Mouse (Mus musculus) thymus, adult 2 months (tissue): ENCODE measurements around the gene Sugct.

Experiments used
- CTCF ChIP-seq: fragments of 200-500 bp; IDR thresholded peaks from 2 replicates; pipeline ENCODE4 v1.5.1; 2012; ENCODE audit warnings: mild to moderate bottlenecking, control low read depth, low read length, moderate library complexity, borderline replicate concordance; ENCODE audit not compliant: control insufficient read depth, poor library complexity, insufficient read depth; ENCODE audit errors: extremely low read depth
- POLR2A ChIP-seq: fragments of 200-500 bp; IDR thresholded peaks from 2 replicates; pipeline ENCODE4 v1.6.1; 2012; ENCODE audit warnings: mild to moderate bottlenecking, low read length, control low read depth, moderate library complexity; ENCODE audit not compliant: control insufficient read depth, poor library complexity, insufficient read depth; ENCODE audit errors: extremely low read depth

DNA sequence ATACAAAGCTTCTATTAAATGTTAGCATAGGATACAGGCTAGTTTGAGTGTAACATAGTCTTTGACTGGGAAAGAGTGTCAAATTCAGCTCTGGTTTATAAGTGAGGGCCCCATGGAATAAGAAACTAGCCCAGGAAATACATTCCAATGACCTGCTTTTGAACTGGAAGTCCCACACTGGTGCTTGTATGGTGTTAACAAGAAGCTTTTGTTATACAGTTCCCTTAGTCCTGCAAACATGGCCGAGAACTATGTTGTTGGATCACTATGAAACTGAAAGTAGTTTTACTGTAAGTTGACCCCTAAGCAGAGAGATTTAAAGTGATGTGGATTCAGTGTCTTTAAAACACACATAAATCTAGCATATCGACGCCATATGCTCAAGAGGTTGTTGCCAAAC is 657.5 kb downstream of the Sugct start:
- TF ChIP-seq CTCF (no peak), POLR2A (no peak)
